Mouse (Mus musculus) c-Kit-positive CD71-negative TER-119-negative erythroid progenitor cells, embryonic 14.5 days (primary cell): ENCODE measurements around the gene Dnmbp.
A peak's percentile ranks its signal among the peaks of the same experiment; 100 is the strongest.

Source experiments
- DNase-seq: peaks from one replicate; pipeline ENCODE4 v3.0.0-alpha.2; 2013; ENCODE audit warnings: low read depth

Gene Dnmbp

DNA sequence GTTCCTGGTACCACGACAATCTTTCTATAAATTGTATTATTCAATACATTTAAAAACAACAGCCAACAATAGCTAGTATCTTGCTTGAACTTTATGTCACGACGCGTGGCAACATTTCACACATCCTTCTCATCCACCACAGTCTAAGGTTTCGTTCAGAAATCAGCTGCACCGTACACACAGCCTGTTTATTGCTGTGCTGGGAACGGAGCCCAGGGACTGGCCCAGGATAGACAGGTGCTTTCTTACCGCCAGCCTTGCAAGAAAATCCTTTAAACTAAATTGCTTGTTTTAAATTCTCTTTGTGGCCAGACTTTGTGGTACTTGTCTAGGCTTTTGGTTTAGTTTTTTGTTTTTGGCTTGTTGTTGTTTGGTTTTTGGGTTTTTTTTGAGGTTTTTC, 62.6 kb downstream of the Dnmbp start:
- DNase-seq: no peak

DNA sequence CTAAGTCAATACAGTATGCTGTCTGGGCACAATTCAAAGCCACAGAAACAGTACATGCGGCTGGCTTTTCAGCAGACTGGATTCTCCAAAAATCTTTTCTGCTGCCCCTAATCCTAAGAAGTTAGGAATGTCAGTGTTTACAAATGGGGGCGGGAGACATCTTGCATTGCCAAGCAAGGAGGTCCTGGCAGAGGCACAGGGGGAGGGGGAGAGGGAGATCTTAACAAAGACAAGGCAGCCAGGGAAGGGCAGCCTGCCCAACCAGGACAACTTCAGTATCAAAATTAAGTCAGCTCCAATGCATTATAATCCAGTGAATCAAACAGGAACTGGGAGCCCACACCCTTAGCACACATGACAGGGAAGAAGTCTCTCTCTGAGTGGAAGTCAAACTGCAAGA, 64.0 kb downstream of the Dnmbp start:
- no peak for DNase-seq

DNA sequence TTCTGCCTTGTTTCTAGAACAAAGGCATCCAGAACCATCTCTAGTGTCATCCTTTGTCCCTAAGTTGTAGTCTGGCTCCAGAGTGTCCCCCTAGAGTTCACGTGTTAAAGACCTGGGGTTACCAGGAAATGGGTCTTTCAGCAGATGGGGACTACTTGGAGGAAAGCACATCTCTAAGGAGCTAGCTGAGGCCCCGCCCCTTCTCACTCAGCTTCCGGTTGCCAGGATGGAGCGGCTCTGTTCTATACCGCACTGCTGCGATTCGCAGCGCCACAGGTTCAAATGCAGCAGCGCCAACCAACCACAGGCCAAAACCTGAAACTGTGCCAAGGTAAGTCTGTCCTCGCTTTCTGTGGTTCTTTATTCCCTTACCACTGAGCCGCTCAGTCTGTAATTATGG, 65.6 kb downstream of the Dnmbp start:
- no peak for DNase-seq

DNA sequence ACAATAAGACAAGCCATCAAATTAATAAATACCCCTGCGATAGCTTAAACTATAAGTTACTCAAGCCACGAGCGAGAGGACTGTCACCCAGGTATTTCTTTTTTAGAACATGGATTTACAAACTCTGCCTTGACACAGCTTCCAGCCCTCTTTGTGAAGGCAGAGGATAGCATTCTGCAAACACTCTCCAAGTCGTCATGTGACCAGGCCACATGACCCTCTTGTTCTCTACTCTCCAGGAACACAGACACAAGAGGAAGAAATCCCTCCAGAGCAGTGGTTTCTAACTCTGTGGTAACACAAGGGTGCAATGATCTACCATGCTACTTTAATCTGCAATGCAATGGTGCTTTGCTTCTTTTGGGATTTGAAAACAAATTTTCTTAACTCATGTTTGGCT, 69.6 kb downstream of the Dnmbp start:
- no peak for DNase-seq

DNA sequence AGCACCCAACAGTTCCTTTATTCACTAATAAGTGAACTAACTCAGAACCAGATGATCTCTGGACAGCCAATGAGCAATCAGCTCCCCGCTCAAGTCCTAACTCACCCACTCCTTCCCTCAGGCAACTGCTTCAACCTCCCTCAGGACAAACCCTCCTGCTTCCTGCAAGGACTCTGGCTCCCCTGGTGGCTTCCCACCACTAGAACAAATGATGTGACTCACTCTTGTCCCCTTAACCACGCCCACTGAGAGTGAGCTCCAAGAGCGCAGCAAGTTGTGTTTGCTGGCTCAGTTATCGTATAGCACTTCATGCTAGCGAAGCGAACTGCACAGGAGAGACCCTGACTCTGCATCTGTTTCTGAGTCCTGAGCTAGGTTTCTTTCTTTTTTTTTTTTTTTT, 82.6 kb downstream of the Dnmbp start:
- DNase-seq: peak; percentile 28

DNA sequence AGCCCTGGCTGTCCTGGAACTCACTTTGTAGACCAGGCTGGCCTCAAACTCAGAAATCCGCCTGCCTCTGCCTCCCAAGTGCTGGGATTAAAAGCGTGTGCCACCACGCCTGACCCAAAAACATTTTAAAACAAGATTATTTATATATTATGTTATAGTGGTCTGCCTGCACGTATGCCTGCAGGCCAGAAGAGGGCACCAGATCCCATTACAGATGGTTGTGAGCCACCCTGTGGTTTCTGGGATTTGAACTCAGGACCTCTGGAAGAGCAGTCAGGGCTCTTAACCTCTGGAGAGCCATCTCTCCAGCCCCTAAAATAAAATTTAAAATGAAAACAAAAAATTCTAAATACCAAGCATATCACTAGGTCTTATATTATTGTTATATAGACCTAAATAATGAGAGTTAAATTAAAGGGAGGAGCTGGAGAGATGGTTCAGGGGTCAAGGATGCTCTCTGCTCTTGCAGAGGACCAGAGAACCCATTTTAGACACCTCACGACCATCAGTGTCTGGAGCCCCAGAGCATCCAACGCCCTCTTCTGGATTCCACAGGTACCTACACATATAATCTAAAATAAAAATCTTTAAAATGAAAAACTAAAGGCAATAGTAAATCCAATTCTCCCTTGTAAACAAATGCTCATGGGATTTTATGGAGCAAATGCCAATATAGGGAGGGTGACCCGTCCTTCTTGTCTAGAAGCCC, 87.0 kb downstream of the Dnmbp start:
- DNase-seq: no peak

DNA sequence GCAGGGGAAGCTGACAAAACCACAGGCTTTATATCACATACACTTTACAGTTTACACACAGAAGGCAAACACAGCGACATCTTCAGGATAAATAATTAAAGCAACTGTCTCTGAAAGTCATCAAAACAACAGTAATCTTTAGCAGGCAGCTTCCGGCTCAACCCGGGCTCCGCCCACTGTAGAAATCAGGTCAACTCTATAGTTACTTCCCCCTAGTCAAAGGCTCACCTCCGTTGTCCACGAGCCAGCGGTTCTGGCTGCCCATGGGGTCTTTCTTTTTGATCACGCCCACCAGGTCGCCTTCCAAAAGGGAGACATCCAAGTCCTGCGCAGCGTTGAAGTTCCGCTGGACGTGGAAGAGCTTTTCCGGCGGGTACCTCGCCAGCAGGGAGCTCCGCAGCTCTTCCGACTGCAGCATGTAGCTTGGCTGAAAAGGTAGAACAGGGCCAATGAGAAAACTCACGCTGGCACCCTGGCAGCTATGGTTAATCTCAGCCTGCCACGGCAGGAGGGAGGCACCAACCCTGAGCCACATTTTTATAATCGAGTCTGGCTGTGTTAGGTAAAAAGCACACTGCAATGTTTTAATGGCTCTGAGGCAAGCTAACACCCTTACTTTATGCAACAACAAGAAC, 87.9 kb downstream of the Dnmbp start:
- DNase-seq: peak; percentile 43

DNA sequence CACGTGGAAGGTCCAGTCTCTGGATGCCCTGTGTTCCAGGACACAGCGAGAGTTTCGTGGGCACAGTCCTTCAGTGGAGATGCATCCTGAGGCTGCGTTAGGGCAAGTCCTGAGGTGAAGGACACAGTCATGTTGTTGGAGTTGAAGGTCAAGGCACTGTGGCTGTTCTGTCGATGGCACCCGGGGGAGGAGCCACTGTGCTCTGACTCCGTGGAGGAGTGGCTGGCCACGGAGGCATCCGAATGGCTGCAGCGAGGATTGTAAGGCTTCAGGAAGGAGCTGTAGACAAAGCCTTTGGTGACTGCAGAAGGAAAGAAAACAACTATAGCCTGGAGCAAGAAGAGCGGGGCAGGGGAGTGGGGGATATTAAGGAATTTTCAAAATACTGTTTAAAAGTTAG, 90.0 kb downstream of the Dnmbp start:
- DNase-seq: no peak

DNA sequence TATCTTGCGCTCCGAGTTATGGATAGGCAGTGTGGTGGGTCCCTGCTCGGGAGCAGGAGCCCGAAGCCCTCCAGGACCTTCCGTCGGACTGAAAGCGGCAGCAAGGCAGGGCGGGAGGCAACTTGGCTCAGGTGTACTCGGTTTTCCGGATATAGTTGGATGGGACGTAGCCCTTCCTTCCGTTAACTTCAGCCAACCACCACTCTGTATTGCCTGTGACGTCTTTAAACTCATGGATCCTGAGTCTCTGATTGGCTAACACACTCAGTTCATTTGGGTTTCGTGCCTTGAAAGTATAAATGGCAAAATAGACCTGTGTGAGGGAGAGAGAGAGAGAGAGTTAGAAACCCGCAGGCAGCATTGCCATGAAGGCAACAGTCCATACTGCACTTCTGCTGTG, 92.0 kb downstream of the Dnmbp start:
- no peak for DNase-seq

DNA sequence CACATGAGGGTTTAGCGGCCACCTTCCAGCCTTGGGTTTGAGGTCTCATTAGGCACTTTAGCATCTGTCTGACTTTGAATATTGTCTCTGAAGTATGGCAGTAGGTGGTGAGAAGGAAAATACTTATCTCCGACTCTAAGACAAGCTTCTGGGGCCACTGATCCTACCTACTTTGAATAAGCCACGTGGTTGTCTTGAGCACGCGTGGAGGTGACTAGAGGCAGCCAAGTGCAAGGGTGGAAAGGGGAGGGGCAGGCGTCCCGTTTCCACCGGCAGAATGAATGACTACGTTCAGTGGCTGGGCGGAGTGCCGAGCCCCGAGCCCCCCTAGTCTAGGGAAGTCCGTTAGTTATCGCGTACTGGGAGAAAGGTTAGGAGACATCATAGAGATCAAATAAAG, 92.9 kb downstream of the Dnmbp start:
- no peak for DNase-seq

DNA sequence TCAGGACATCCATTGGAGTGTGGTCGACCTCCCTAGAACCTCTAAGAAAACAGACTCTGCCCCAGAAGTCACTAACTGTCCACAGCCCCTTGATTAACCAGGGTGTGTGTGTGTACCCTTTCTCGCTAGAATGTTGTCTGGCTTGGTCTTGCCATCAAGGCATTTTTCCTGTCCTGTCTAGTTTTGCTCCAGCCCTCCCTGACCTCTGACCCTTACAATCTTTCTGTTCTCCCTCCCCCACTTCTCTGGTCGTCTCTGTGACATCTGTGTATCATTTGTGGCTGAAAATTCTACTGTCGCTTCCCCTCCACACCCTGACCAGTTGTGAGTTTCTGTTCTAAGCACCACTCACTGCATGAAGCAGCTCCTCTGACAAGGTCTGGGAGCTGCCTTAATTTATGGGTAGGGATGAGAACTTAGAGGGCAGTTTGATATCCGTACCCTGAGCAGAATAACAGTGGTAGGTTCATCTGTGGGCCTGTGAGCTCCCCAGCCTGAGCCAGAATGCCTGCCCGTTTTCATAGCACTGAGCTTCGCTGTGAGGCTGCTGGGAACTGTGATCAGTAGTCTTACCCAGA, 94.6 kb downstream of the Dnmbp start:
- DNase-seq: no peak

DNA sequence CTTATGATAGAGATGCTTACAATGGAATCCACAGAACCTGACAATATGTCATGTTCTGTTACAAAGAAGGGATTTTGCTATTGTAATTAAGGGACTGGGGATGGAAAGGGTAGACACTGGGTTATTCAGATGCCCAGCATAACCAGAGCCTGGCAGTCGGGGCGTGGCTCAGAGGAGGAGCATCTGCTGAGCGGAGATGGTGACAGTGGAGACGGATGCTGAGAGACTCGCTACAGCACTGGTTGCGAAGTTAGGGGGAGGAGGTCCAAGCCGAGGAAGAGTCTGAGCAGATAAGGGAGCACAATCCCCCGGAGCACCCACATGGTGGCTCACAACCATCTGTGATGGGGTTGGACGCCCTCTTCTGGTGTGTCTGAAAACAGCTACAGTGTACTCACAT, 96.8 kb downstream of the Dnmbp start:
- DNase-seq: no peak

DNA sequence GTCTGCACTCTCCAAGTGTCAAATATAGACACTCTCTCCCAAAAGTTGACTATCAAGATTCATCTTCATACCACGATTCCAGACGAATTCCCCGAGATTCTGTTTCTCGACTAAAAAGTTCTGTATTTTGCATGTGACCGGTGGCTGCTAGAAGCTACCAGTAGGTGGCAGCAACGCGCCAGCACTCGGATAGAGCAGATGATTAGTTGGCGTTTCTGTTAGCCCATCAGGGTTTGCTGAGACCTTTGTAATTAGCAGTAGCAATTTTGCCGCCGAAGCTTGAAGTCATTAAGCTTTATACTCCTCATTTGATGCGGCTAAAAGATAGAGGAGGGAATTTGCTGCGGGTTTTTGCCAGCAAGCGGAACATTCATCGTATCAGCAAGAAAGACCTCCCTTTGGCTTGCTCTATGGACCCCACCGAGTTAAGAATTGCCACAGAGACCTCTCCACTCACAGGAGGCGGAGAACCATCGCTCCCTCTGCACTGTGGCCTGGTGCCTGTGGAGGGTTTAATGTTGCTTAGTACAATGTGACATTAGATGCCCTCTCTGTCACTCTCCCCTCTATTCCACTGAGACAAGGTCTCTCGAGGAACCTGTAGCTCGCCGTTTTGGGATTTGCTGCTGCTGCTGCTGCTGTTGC, 107.4 kb downstream of the Dnmbp start:
- DNase-seq: peak; percentile 62

DNA sequence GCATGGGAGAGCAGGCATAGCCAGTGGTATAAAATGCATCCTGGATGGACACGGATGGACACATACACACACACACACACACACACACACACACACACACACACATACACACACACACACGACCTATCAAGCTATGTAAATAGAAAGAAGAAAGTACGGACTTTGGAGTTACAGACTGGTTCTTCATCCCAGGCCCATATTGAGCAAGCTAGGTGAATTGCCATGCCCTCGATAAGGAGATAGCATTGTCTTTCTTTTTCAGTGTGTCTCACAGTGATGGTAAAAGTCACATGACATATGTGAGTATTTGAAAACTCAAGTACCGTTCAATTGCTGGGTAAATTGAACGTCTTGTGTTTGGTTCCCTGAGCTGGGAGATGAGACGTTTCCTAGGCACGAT, 113.1 kb downstream of the Dnmbp start:
- no peak for DNase-seq

DNA sequence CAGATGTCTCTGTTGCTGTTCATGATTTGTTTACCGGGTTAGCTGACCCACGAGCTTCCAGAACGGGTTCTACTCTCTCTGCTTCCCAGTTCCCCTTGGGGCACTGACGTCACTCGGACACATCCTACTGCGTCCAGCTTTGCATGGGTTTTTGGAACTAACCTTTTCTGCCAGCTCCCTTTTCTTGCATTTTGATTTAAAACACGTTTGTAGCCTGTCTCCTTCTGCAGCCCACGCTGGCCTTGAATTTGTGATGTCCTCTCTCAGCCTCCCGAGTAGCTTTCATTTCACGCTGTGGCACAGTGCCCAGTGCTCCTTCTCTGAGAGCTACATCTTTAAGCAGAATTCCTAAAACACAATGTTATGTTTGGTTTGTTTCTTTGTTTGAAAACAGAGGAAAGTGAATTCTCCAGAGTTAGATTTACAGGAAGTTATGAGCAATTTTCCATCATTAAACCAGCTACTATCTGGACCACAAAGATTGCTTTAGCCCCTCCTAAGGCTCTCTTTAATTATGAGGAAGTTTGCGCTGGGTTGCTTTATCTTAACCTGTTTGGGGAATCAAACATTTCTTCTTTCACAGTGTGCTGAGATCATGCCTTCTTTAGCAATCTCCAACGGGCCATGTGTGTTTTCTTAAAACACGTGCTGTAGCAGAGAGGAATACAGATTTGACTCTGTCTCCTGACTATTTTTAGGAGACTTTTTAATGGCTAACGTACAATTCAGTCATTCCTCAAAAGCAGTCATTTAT, 124.2 kb downstream of the Dnmbp start:
- no peak for DNase-seq

DNA sequence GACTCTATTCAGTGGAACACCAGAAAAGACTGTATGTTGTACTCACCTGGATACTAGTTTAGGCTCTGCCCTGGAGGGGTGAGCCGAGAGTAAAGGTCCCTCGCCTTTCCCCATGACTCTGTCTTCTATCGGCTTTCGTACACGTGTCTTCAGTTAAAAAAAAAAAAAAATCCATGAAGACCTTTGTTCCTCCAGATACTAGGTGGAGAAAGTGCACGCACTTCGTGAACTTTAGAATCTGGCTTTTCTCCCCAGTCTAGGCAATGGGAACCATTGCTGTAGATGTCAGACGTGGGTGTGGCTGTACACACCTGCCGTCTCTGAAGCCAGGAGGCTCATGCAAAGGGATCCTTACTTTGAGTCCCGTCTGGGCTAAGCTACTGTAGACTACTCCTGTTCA, 126.7 kb downstream of the Dnmbp start:
- no peak for DNase-seq

DNA sequence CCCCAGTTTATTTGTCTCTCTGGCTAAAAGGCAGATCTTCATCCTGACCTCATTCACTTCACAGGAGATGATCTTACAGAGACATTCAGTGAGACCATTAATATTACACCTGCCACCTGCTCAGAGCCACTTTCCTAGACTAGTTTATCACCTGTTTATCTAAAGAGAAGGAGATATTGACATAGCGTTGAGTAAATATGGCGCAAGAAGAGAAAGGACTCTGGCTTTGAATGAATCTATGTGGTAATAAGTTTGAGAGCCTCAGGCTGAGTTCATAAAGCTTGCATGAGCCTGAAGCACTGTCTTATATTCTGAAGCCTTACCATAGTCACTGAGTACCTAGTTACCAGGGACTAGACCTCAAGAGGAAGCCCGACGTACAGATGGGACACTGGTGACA, 128.6 kb downstream of the Dnmbp start:
- DNase-seq: no peak

DNA sequence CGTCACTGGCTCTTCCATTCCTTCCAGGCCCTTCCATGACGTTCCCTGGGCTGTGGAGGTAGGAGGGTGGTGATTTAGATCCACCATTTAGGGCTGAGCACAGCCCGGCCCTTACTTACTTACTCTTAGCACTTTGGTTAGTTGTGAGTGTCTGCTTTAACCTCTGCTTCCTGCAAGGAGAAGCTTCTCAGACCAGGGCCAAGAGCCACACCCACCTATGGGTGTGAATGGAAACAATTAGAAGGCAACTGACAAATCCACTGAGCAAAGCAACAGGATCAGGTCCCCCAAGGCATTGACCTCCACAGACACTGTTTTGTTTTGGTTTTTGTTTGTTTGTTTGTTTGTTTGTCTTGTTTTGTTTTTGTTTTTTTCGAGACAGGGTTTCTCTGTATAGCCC, 130.7 kb downstream of the Dnmbp start:
- no peak for DNase-seq

DNA sequence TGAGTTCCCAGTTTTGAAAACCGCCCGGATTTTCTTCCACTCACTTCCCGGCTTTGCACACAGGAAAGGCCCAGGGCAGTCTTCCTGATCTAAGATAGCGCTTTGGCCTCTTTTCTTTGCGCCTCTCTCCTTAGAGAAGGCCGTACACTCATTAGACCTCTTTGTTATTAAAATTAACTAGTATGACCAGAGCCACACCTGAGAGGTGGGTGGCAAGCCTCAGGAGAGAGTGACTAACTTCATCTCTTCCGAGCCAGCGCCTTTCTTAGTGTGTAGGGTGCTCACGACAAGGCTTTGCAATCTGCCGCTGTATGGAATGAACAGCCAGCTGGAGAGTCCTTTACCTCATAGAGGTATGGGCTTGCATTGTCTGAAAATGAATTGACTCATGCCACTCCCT, 136.1 kb downstream of the Dnmbp start:
- no peak for DNase-seq

DNA sequence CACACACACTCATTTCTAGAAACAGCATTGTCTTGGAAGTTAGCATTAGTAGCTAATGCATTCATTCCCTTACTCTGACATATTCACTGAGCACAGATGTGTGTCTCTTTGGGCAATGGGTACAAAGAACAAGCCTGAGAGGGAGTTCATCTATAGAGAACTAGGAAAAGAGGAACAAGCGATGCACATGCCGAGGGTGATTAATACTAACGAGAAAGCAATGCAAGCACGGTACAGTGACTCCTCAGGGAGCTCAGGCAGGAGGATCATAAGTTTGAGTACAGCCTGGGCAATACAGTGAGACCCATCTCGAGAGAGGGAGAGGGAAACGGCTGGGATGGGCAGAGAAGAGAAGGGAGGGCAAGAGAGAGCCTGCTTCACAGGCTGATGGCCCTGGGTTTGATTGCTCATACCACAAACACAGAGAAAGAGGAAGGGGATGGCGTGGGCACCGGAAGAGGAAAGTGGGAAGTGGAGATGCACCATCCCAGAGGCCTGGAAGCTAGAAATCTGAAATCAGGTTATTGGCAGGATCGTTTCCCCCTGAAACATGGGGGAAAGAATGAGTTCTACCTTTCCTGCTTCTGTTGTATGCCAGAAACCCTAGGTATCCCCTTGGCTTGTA, 138.5 kb downstream of the Dnmbp start:
- no peak for DNase-seq

DNA sequence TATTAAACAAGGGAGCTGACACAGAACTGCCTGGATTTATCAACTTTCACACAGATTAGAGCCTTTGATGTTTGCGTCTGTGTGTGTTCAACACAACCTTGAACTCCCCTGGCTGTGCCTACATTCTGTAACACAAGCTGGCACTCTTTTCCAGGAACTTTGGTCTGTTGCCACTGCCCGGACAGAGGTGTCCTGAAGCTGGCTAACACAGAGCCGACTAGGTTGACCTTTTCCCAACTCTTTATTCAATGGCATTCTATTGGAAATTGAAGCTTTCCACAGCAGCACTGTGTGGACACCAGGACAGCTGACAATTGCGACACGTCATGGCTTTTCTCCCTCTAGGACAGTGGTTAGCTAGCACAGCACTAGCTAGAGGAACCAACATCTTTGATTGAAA, 142.8 kb downstream of the Dnmbp start:
- DNase-seq: no peak
